Mouse (Mus musculus) ES-E14 (cell line): ENCODE measurements at regions not wholly inside any gene's neighbourhood (a gene's known extent, or its start where the extent isn't known, plus 50 kb on each side); places are given as distances from the start of the nearest gene placed in this dataset.

Source experiments
- CHD2 ChIP-seq: IDR thresholded peaks from 2 replicates; pipeline ENCODE4 v1.6.1; 2014; ENCODE audit warnings: mild to moderate bottlenecking, low read depth, low read length, inconsistent platforms
- MAFK ChIP-seq: IDR thresholded peaks from 2 replicates; pipeline ENCODE4 v1.6.1; 2014; ENCODE audit warnings: mild to moderate bottlenecking, low read depth, low read length, inconsistent platforms; ENCODE audit not compliant: insufficient read depth

DNA sequence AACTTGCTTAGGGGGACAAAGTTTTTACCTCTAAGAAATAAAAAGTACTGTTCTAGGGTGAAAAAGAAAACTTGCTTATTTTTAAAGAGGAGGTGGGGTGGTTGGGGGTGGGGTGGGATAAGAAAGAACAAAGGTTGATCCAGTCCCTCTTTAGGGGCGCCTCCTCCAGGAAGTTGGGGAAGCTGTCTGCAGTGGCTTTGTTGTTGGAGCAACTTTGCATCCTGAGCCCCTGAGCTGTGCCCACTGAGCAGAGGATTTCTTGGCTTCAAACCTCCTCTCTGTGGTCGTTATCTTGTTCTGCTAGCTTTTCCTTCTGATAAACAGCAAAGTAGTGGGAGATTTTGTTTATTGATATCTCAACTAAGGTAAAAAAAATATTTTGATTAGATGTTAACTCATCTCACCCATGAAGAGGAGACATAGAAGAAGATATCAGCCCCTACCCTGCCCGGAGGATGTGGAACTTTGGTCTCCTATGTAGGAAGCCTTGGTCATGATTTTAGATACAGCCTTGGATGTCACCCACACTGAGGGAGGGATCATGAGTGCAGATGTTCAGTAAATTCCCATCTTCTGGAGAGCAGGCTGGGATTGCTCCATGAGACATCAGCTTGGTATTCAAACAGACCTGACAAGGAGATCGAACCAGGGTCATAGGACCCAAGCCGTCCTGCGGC, 179.7 kb downstream of the Tpra1 start:
- no peak for TF ChIP-seq MAFK
- TF ChIP-seq CHD2 = no peak
